In genomic region chr6:99470906-99471305, GRCm38 (mm10) we compare ENCODE assay signal across 22 mouse cellular contexts. TPM values are rescaled to one million over a fixed set of nuclear protein-coding genes. Genes with fewer than 3 reads are reported as not detected.
DNase-seq lines count a peak whose midpoint lies in the region; ATAC-seq and TF ChIP-seq lines count a peak whose summit lies in the region.
"Had no signal": no experiment of that assay in that cellular context is flagged by ENCODE, and none has a peak within 500 bp of the region (broad histone marks: within the 10 kb centered on the region; RNA-seq: fewer than 3 reads in every experiment).

No protein-coding gene starts in this region.

- no peaks in the 10 kb centered on the region for H3K4me1 ChIP-seq in lung, embryonic 14.5 days (ENCODE audit: insufficient read depth)
- H3K4me1 ChIP-seq in lung, adult 2 months (ENCODE audit: control insufficient read depth, insufficient read depth, low read length): peaks cover 4% of the 10 kb centered on the region; the same call in 1 of the 2 replicates
- H3K4me1 ChIP-seq in stomach, embryonic 16.5 days (ENCODE audit: control insufficient read depth, insufficient read depth, low read length): peaks cover 28% of the 10 kb centered on the region
- H3K4me1 ChIP-seq in liver, postnatal 0 days (ENCODE audit: insufficient read depth): no peaks in the 10 kb centered on the region
- H3K4me1 ChIP-seq in forebrain, postnatal 0 days (ENCODE audit: insufficient read depth): no peaks in the 10 kb centered on the region

- no peaks in the 10 kb centered on the region for H3K27me3 ChIP-seq in lung, embryonic 14.5 days (ENCODE audit: insufficient read depth, low read length)
- H3K27me3 ChIP-seq in Patski: no peaks in the 10 kb centered on the region
- no peaks in the 10 kb centered on the region for H3K27me3 ChIP-seq in stomach, embryonic 16.5 days (ENCODE audit: control insufficient read depth, insufficient read depth, low read length)
- no peaks in the 10 kb centered on the region for H3K27me3 ChIP-seq in liver, postnatal 0 days (ENCODE audit: insufficient read depth, low read length)
- no peaks in the 10 kb centered on the region for H3K27me3 ChIP-seq in forebrain, postnatal 0 days (ENCODE audit: insufficient read depth, low read length)
- H3K27me3 ChIP-seq: limb, embryonic 13.5 days; liver, embryonic 13.5 days; neural tube, embryonic 12.5 days had no signal

- no peak for ATAC-seq in lung, embryonic 14.5 days (ENCODE audit: insufficient read depth)
- peak; percentile 27 for ATAC-seq in Patski
- peak; percentile 64 for ATAC-seq in granulocyte monocyte progenitor cell, adult 5-6 weeks (replicated peaks; ENCODE audit: poor library complexity, severe bottlenecking)
- no peak for ATAC-seq in stomach, embryonic 16.5 days (ENCODE audit: insufficient read depth, low FRiP score)
- ATAC-seq in liver, postnatal 0 days: no peak
- ATAC-seq in forebrain, postnatal 0 days: no peak
- ATAC-seq: forebrain, embryonic 14.5 days had no signal

- H3K9me3 ChIP-seq in lung, embryonic 14.5 days (ENCODE audit: low read depth, low read length): no peaks in the 10 kb centered on the region
- H3K9me3 ChIP-seq in stomach, embryonic 16.5 days (replicated peaks; ENCODE audit: control insufficient read depth, low read length): no peaks in the 10 kb centered on the region
- no peaks in the 10 kb centered on the region for H3K9me3 ChIP-seq in liver, postnatal 0 days (ENCODE audit: low read length)
- no peaks in the 10 kb centered on the region for H3K9me3 ChIP-seq in forebrain, postnatal 0 days (ENCODE audit: low read length)
- H3K9me3 ChIP-seq: heart, embryonic 10.5 days; hindbrain, embryonic 10.5 days; limb, embryonic 13.5 days; liver, embryonic 13.5 days; midbrain, embryonic 10.5 days; neural tube, embryonic 12.5 days had no signal

- H3K4me2 ChIP-seq in lung, embryonic 14.5 days: no peak overlapping the region
- no peak overlapping the region for H3K4me2 ChIP-seq in stomach, embryonic 16.5 days (ENCODE audit: low read depth, low read length)
- no peak overlapping the region for H3K4me2 ChIP-seq in liver, postnatal 0 days (ENCODE audit: low read depth, low read length)
- H3K4me2 ChIP-seq in forebrain, postnatal 0 days (ENCODE audit: low read depth): no peak overlapping the region
- H3K4me2 ChIP-seq: limb, embryonic 13.5 days; liver, embryonic 13.5 days; neural tube, embryonic 12.5 days had no signal

- H3K9ac ChIP-seq in lung, embryonic 14.5 days: no peak overlapping the region
- H3K9ac ChIP-seq in stomach, embryonic 16.5 days (ENCODE audit: low read length): no peak overlapping the region
- H3K9ac ChIP-seq in liver, postnatal 0 days (replicated peaks): no peak overlapping the region
- no peak overlapping the region for H3K9ac ChIP-seq in forebrain, postnatal 0 days
- H3K9ac ChIP-seq: limb, embryonic 13.5 days; liver, embryonic 13.5 days; neural tube, embryonic 12.5 days had no signal

- 55% methylated on average over 5 of the region's 5 CpGs for WGBS in lung, embryonic 14.5 days
- WGBS in lung, adult 2 months: 80% methylated on average over 5 of the region's 5 CpGs
- 59% methylated on average over 5 of the region's 5 CpGs for WGBS in stomach, embryonic 16.5 days
- 70% methylated on average over 5 of the region's 5 CpGs for WGBS in liver, postnatal 0 days (ENCODE audit: insufficient replicate concordance)
- 75% methylated on average over 5 of the region's 5 CpGs for WGBS in forebrain, postnatal 0 days

- no peak for TF ChIP-seq EP300 in liver, postnatal 0 days (IDR thresholded peaks at IDR 0.05; ENCODE audit: low read depth)

- no peak for TF ChIP-seq CTCF in lung, embryonic 14.5 days (IDR thresholded peaks at IDR 0.05; ENCODE audit: low read depth)
- no peak for TF ChIP-seq CTCF in lung, adult 2 months (IDR thresholded peaks at IDR 0.05; ENCODE audit: insufficient read depth, low read length)
- no peak for TF ChIP-seq CTCF in Patski (IDR thresholded peaks at IDR 0.05)
- no peak for TF ChIP-seq CTCF in liver, postnatal 0 days (IDR thresholded peaks at IDR 0.05; ENCODE audit: low read depth)
- TF ChIP-seq CTCF in forebrain, postnatal 0 days (IDR thresholded peaks at IDR 0.05; ENCODE audit: low read depth): no peak

- peak; percentile 56 for DNase-seq in lung, embryonic 14.5 days
- DNase-seq in lung, adult 2 months: no peak
- DNase-seq in Patski (ENCODE audit: low read depth, low spot score): no peak
- no peak for DNase-seq in liver, postnatal 0 days
- no peak for DNase-seq in forebrain, postnatal 0 days
- DNase-seq: adrenal gland, postnatal 14 days; cerebellum, adult 11-12 months; cerebellum, postnatal 36 days; kidney, adult 2 months; kidney, postnatal 4 days; liver, embryonic 13.5 days; lung, postnatal 36 days; thymus, postnatal 14 days had no signal

- POLR2A ChIA-PET in Patski (lab: Charles Lee): no interaction called here

- in situ Hi-C loops in Patski (cut with MboI; ENCODE audit: low pct_unique_long_range_greater_than_20kb): no loop called here

- no peak overlapping the region for H3K27ac ChIP-seq in lung, embryonic 14.5 days (ENCODE audit: low read depth)
- peak overlapping the region; percentile 43; the same call in 1 of the 2 replicates for H3K27ac ChIP-seq in stomach, embryonic 16.5 days (ENCODE audit: low read length)
- H3K27ac ChIP-seq in liver, postnatal 0 days (ENCODE audit: low read depth): no peak overlapping the region
- no peak overlapping the region for H3K27ac ChIP-seq in forebrain, postnatal 0 days (ENCODE audit: low read depth, low read length)
- H3K27ac ChIP-seq: heart, embryonic 10.5 days; hindbrain, embryonic 10.5 days; limb, embryonic 13.5 days; liver, embryonic 13.5 days; midbrain, embryonic 10.5 days; neural tube, embryonic 12.5 days had no signal

- peaks cover 4% of the 10 kb centered on the region; the same call in 1 of the 2 replicates for H3K36me3 ChIP-seq in lung, embryonic 14.5 days (ENCODE audit: insufficient read depth)
- no peaks in the 10 kb centered on the region for H3K36me3 ChIP-seq in stomach, embryonic 16.5 days (ENCODE audit: control insufficient read depth, insufficient read depth, low read length)
- 0 out of 2 replicates have a peak, but pooled peaks cover 3% of the 10 kb centered on the region for H3K36me3 ChIP-seq in liver, postnatal 0 days (replicated peaks; ENCODE audit: insufficient read depth, low read length)
- H3K36me3 ChIP-seq in forebrain, postnatal 0 days (ENCODE audit: insufficient read depth): 0 out of 2 replicates have a peak, but pooled peaks cover 3% of the 10 kb centered on the region
- H3K36me3 ChIP-seq: heart, embryonic 10.5 days; liver, embryonic 13.5 days; neural tube, embryonic 12.5 days had no signal

- CTCF ChIA-PET in Patski (lab: Charles Lee): interaction anchor here (1.4 kb wide), 1 partner anchor 10 kb away, joined by 4 read pairs; no protein-coding TSS in a partner anchor

- TF ChIP-seq POLR2A in lung, adult 2 months (IDR thresholded peaks at IDR 0.05; ENCODE audit: borderline replicate concordance, extremely low read depth, low read depth, low read length): no peak

- no peak overlapping the region for H3K4me3 ChIP-seq in lung, embryonic 14.5 days (ENCODE audit: low read depth, low read length)
- no peak overlapping the region for H3K4me3 ChIP-seq in lung, adult 2 months (replicated peaks; ENCODE audit: extremely low read depth, low read depth, low read length)
- no peak overlapping the region for H3K4me3 ChIP-seq in stomach, embryonic 16.5 days (replicated peaks; ENCODE audit: low read length)
- no peak overlapping the region for H3K4me3 ChIP-seq in liver, postnatal 0 days (ENCODE audit: low read depth, low read length)
- H3K4me3 ChIP-seq in forebrain, postnatal 0 days (ENCODE audit: low read depth, low read length): no peak overlapping the region
- H3K4me3 ChIP-seq: erythroblast, embryonic 14.5 days; heart, embryonic 10.5 days; hindbrain, embryonic 10.5 days; limb, embryonic 13.5 days; liver, embryonic 13.5 days; midbrain, embryonic 10.5 days; neural tube, embryonic 12.5 days had no signal

RNA-seq across cellular contexts. Expression of gene Foxp1, which starts 51.6 kb away (rescaled TPM):
- polyA plus RNA-seq in lung, embryonic 14.5 days (2014; fragmentation: Nextera tagmentation; extraction: Ambion mirVana): 111 and 114 TPM in 2 replicates
- 135 and 169 TPM in 2 replicates for polyA plus RNA-seq in lung, adult 2 months (2012; rRNA removed)
- polyA plus RNA-seq in Patski (2021): 39.3 TPM
- 124 and 128 TPM in 2 replicates for total RNA-seq in granulocyte monocyte progenitor cell, adult 5-6 weeks (2014; fragmentation: Nextera tagmentation)
- total RNA-seq in granulocyte monocyte progenitor cell, adult 5-6 weeks (2017): 62.0 and 68.5 TPM in 2 replicates
- 108 and 110 TPM in 2 replicates for polyA plus RNA-seq in stomach, embryonic 16.5 days (2015; fragmentation: Nextera tagmentation; extraction: Ambion mirVana)
- 18.4 and 18.9 TPM in 2 replicates for polyA plus RNA-seq in liver, postnatal 0 days (2015; fragmentation: Nextera tagmentation; extraction: Ambion mirVana)
- 112 and 157 TPM in 2 replicates for total RNA-seq in forebrain, postnatal 0 days (2014; rRNA removed)
- 137 and 167 TPM in 2 replicates for polyA plus RNA-seq in forebrain, postnatal 0 days (2015; fragmentation: Nextera tagmentation; extraction: Ambion mirVana)

Comparison
In these comparisons a context has a peak if more than half of its experiments do, and no peak if none do; other contexts are left out.
1. ATAC-seq: peak in Patski (single experiment) and granulocyte monocyte progenitor cell, adult 5-6 weeks (single experiment); none in lung, embryonic 14.5 days (single experiment), stomach, embryonic 16.5 days (single experiment), liver, postnatal 0 days (single experiment) and forebrain, postnatal 0 days (single experiment).